Mouse (Mus musculus) CH12.LX (cell line): ENCODE measurements around the gene Hsf3.

Experiments
- BHLHE40 ChIP-seq: IDR thresholded peaks from 2 replicates; pipeline ENCODE4 v1.6.1; 2011; ENCODE audit warnings: mild to moderate bottlenecking, low read depth, low read length, improper control_type of control experiment
- CTCF ChIP-seq, 2 experiments: IDR thresholded peaks in 1 of 2; conservative IDR thresholded peaks in 1 of 2; 2 replicates each; pipeline ENCODE4 v1.5.1; 2011 to 2012; ENCODE audit warnings: low read depth in 2 of 2, low read length in 2 of 2, improper control_type of control experiment in 1 of 2, inconsistent platforms in 1 of 2, mild to moderate bottlenecking in 1 of 2, moderate library complexity in 1 of 2
- NELFE ChIP-seq: IDR thresholded peaks from 2 replicates; pipeline ENCODE4 v1.6.1; 2011; ENCODE audit warnings: low read depth, low read length, improper control_type of control experiment
- POLR2A ChIP-seq: IDR thresholded peaks from 2 replicates; pipeline ENCODE4 v1.6.1; 2011; ENCODE audit warnings: low read depth, mild to moderate bottlenecking, improper control_type of control experiment, low read length

DNA sequence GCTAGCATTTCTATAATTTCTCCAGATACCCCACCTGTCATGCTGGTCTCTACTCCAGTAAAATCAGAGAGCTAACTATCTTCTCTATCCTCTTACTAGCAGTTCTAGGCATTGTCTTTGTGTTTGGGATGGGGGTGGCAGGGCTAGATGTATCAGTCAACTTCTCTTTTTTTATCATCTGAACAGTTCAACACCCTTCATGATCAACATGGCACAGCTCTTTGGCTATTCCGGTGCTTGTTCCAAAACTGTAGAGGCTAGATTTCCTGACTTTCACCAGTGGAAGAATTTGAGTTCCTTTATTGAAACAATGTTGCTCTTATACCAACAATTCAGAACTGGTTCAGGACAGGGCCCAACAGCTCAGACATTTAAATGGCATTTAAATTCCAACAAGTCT is 39.1 kb downstream of the Hsf3 start:
- TF ChIP-seq NELFE (no peak), POLR2A (no peak), BHLHE40 (no peak), CTCF (conservative IDR thresholded peaks at IDR 0.05 in 1 of 2, IDR thresholded peaks at IDR 0.05 in 1 of 2; ENCODE audit: low read depth in 2 of 2, low read length in 2 of 2) (no peak)
